28 mouse cellular contexts compared by ENCODE assay signal in genomic region chr1:171976826-171977539, GRCm38 (mm10). TPM values are rescaled to one million over a fixed set of nuclear protein-coding genes. Genes with fewer than 3 reads are reported as not detected.
DNase-seq lines count a peak whose midpoint lies in the region; ATAC-seq and TF ChIP-seq lines count a peak whose summit lies in the region.
"Had no signal": no experiment of that assay in that cellular context is flagged by ENCODE, and none has a peak within 500 bp of the region (broad histone marks: within the 10 kb centered on the region; RNA-seq: fewer than 3 reads in every experiment).

No protein-coding gene starts in this region.

- no peak overlapping the region for H3K4me2 ChIP-seq in heart, embryonic 12.5 days
- no peak overlapping the region for H3K4me2 ChIP-seq in lung, postnatal 0 days (replicated peaks; ENCODE audit: low read depth, low read length)
- H3K4me2 ChIP-seq in embryonic facial prominence, embryonic 12.5 days (replicated peaks) = no peak overlapping the region
- no peak overlapping the region for H3K4me2 ChIP-seq in stomach, postnatal 0 days (replicated peaks; ENCODE audit: low read depth)
- H3K4me2 ChIP-seq: embryonic facial prominence, embryonic 13.5 days; forebrain, embryonic 12.5 days; forebrain, embryonic 15.5 days; heart, embryonic 13.5 days; hindbrain, embryonic 14.5 days had no signal

- H3K36me3 ChIP-seq in heart, embryonic 10.5 days = no peaks in the 10 kb centered on the region
- no peaks in the 10 kb centered on the region for H3K36me3 ChIP-seq in heart, embryonic 12.5 days
- H3K36me3 ChIP-seq in lung, postnatal 0 days (ENCODE audit: insufficient read depth, low read length) = no peaks in the 10 kb centered on the region
- no peaks in the 10 kb centered on the region for H3K36me3 ChIP-seq in embryonic facial prominence, embryonic 12.5 days
- no peaks in the 10 kb centered on the region for H3K36me3 ChIP-seq in stomach, postnatal 0 days (ENCODE audit: control insufficient read depth, insufficient read depth, low read length)
- H3K36me3 ChIP-seq: embryonic facial prominence, embryonic 13.5 days; forebrain, embryonic 12.5 days; forebrain, embryonic 15.5 days; heart, embryonic 13.5 days had no signal

- ATAC-seq in heart, embryonic 12.5 days (ENCODE audit: insufficient number of reproducible peaks, low FRiP score) = no peak
- ATAC-seq in lung, postnatal 0 days = no peak
- 0 out of 2 replicates have a peak, but pooled peaks have one; percentile 22 for ATAC-seq in embryonic facial prominence, embryonic 12.5 days (ENCODE audit: insufficient number of reproducible peaks, insufficient read depth, low FRiP score, low TSS enrichment)
- ATAC-seq in stomach, postnatal 0 days (ENCODE audit: low FRiP score, low TSS enrichment) = peak; percentile 29; the same call in 1 of the 2 replicates
- ATAC-seq: forebrain, embryonic 15.5 days; hindbrain, postnatal 0 days had no signal

- no peaks in the 10 kb centered on the region for H3K27me3 ChIP-seq in heart, embryonic 10.5 days (ENCODE audit: insufficient read depth, poor library complexity, severe bottlenecking)
- H3K27me3 ChIP-seq in heart, embryonic 12.5 days (replicated peaks) = no peaks in the 10 kb centered on the region
- H3K27me3 ChIP-seq in lung, postnatal 0 days (replicated peaks; ENCODE audit: insufficient read depth, low read length) = no peaks in the 10 kb centered on the region
- H3K27me3 ChIP-seq in embryonic facial prominence, embryonic 12.5 days = no peaks in the 10 kb centered on the region
- H3K27me3 ChIP-seq in stomach, postnatal 0 days (ENCODE audit: control insufficient read depth, insufficient read depth, low read length) = no peaks in the 10 kb centered on the region
- H3K27me3 ChIP-seq: embryonic facial prominence, embryonic 13.5 days; forebrain, embryonic 15.5 days; heart, embryonic 13.5 days had no signal

- WGBS in heart, embryonic 10.5 days = 89% methylated on average over 14 of the region's 14 CpGs
- 86% methylated on average over 14 of the region's 14 CpGs for WGBS in heart, embryonic 12.5 days
- 72% methylated on average over 14 of the region's 14 CpGs for WGBS in lung, postnatal 0 days
- 91% methylated on average over 14 of the region's 14 CpGs for WGBS in embryonic facial prominence, embryonic 12.5 days
- WGBS in stomach, postnatal 0 days = 76% methylated on average over 14 of the region's 14 CpGs

- no peak for TF ChIP-seq CTCF in lung, postnatal 0 days (IDR thresholded peaks at IDR 0.05)
- TF ChIP-seq CTCF in stomach, postnatal 0 days (IDR thresholded peaks at IDR 0.05; ENCODE audit: low read depth) = no peak

- no peaks in the 10 kb centered on the region for H3K4me1 ChIP-seq in heart, embryonic 10.5 days
- no peaks in the 10 kb centered on the region for H3K4me1 ChIP-seq in heart, embryonic 12.5 days (replicated peaks)
- no peaks in the 10 kb centered on the region for H3K4me1 ChIP-seq in lung, postnatal 0 days (ENCODE audit: insufficient read depth, low read depth, low read length)
- H3K4me1 ChIP-seq in embryonic facial prominence, embryonic 12.5 days = no peaks in the 10 kb centered on the region
- no peaks in the 10 kb centered on the region for H3K4me1 ChIP-seq in stomach, postnatal 0 days (replicated peaks; ENCODE audit: control insufficient read depth, insufficient read depth)
- H3K4me1 ChIP-seq: embryonic facial prominence, embryonic 13.5 days; heart, embryonic 13.5 days had no signal

- H3K4me3 ChIP-seq in heart, embryonic 10.5 days = no peak overlapping the region
- no peak overlapping the region for H3K4me3 ChIP-seq in heart, embryonic 12.5 days
- H3K4me3 ChIP-seq in lung, postnatal 0 days (ENCODE audit: low read depth, low read length) = no peak overlapping the region
- no peak overlapping the region for H3K4me3 ChIP-seq in embryonic facial prominence, embryonic 12.5 days
- H3K4me3 ChIP-seq in stomach, postnatal 0 days (ENCODE audit: low read depth, low read length) = no peak overlapping the region
- H3K4me3 ChIP-seq: embryonic facial prominence, embryonic 13.5 days; erythroblast, embryonic 14.5 days; forebrain, embryonic 12.5 days; forebrain, embryonic 15.5 days; heart, embryonic 13.5 days had no signal

- TF ChIP-seq EP300 in lung, postnatal 0 days (IDR thresholded peaks at IDR 0.05) = no peak
- TF ChIP-seq EP300 in stomach, postnatal 0 days (optimal IDR thresholded peaks at IDR 0.05) = no peak

- peak; percentile 38 for DNase-seq in heart, embryonic 10.5 days (ENCODE audit: low spot score)
- DNase-seq in lung, postnatal 10 days = peak; percentile 15
- DNase-seq in lung, postnatal 0 days (ENCODE audit: low spot score) = no peak
- DNase-seq in stomach, postnatal 0 days (ENCODE audit: low spot score) = no peak
- DNase-seq in layer of hippocampus, adult 18-20 months (ENCODE audit: low spot score in 2 of 2) = no peak
- DNase-seq: adrenal gland, adult 8-10 months; adrenal gland, postnatal 25 days; cerebellum, adult 11-12 months; cerebellum, adult 8-10 months; cerebellum, postnatal 10 days; cerebellum, postnatal 36 days; embryo, embryonic 11 days; gastrocnemius, postnatal 25 days; heart, postnatal 14 days; heart, postnatal 4 days had no signal

- no peak overlapping the region for H3K9ac ChIP-seq in heart, embryonic 12.5 days
- no peak overlapping the region for H3K9ac ChIP-seq in lung, postnatal 0 days (replicated peaks; ENCODE audit: low read depth)
- no peak overlapping the region for H3K9ac ChIP-seq in embryonic facial prominence, embryonic 12.5 days
- H3K9ac ChIP-seq in stomach, postnatal 0 days (ENCODE audit: low read length) = no peak overlapping the region
- H3K9ac ChIP-seq: embryonic facial prominence, embryonic 13.5 days; forebrain, embryonic 12.5 days; forebrain, embryonic 15.5 days; heart, embryonic 13.5 days; hindbrain, embryonic 14.5 days had no signal

- no peaks in the 10 kb centered on the region for H3K9me3 ChIP-seq in heart, embryonic 10.5 days
- H3K9me3 ChIP-seq in heart, embryonic 12.5 days (replicated peaks) = peaks cover 9% of the 10 kb centered on the region
- H3K9me3 ChIP-seq in lung, postnatal 0 days (ENCODE audit: low read length) = no peaks in the 10 kb centered on the region
- no peaks in the 10 kb centered on the region for H3K9me3 ChIP-seq in embryonic facial prominence, embryonic 12.5 days
- no peaks in the 10 kb centered on the region for H3K9me3 ChIP-seq in stomach, postnatal 0 days (ENCODE audit: control insufficient read depth, low read length)
- H3K9me3 ChIP-seq: embryonic facial prominence, embryonic 13.5 days; forebrain, embryonic 12.5 days; forebrain, embryonic 15.5 days had no signal

- no peak overlapping the region for H3K27ac ChIP-seq in heart, embryonic 10.5 days
- no peak overlapping the region for H3K27ac ChIP-seq in heart, embryonic 12.5 days (ENCODE audit: poor library complexity, severe bottlenecking)
- H3K27ac ChIP-seq in lung, postnatal 0 days (ENCODE audit: low read length) = no peak overlapping the region
- no peak overlapping the region for H3K27ac ChIP-seq in embryonic facial prominence, embryonic 12.5 days
- H3K27ac ChIP-seq in stomach, postnatal 0 days (replicated peaks) = no peak overlapping the region
- H3K27ac ChIP-seq: embryonic facial prominence, embryonic 13.5 days; forebrain, embryonic 12.5 days; forebrain, embryonic 15.5 days; heart, embryonic 13.5 days; hindbrain, embryonic 14.5 days; hindbrain, postnatal 0 days had no signal

RNA-seq across cellular contexts. Expression of gene Vangl2, which starts 51.3 kb away (rescaled TPM):
- polyA plus RNA-seq in heart, embryonic 10.5 days (2016; fragmentation: Nextera tagmentation; extraction: Ambion mirVana) = 12.8 and 16.0 TPM in 2 replicates
- 13.5 and 14.4 TPM in 2 replicates for polyA plus RNA-seq in heart, embryonic 12.5 days (2016; fragmentation: Nextera tagmentation; extraction: Ambion mirVana)
- 6.2 and 6.9 TPM in 2 replicates for polyA plus RNA-seq in lung, postnatal 0 days (2015; fragmentation: Nextera tagmentation; extraction: Ambion mirVana)
- polyA plus RNA-seq in embryonic facial prominence, embryonic 12.5 days (2016; fragmentation: Nextera tagmentation; extraction: Ambion mirVana) = 24.7 and 25.6 TPM in 2 replicates
- polyA plus RNA-seq in stomach, postnatal 0 days (2015; fragmentation: Nextera tagmentation; extraction: Ambion mirVana) = 5.2 and 5.4 TPM in 2 replicates
- total RNA-seq in layer of hippocampus, adult 18-20 months (2021) = 10 to 100 TPM; 13.4 to 13.6 TPM

RNA-seq across cellular contexts. Expression of gene Slamf6, which starts 59.7 kb away (rescaled TPM):
- polyA plus RNA-seq in heart, embryonic 10.5 days (2016; fragmentation: Nextera tagmentation; extraction: Ambion mirVana) = 0.08 TPM in 1 of 2 replicates, not detected in the other
- not detected in 2 replicates for polyA plus RNA-seq in heart, embryonic 12.5 days (2016; fragmentation: Nextera tagmentation; extraction: Ambion mirVana)
- polyA plus RNA-seq in lung, postnatal 0 days (2015; fragmentation: Nextera tagmentation; extraction: Ambion mirVana) = 0.74 and 1.5 TPM in 2 replicates
- polyA plus RNA-seq in embryonic facial prominence, embryonic 12.5 days (2016; fragmentation: Nextera tagmentation; extraction: Ambion mirVana) = 0.17 TPM in 1 of 2 replicates, not detected in the other
- polyA plus RNA-seq in stomach, postnatal 0 days (2015; fragmentation: Nextera tagmentation; extraction: Ambion mirVana) = 0.06 and 0.36 TPM in 2 replicates
- total RNA-seq in layer of hippocampus, adult 18-20 months (2021) = not detected
- total RNA-seq: gastrocnemius, adult 8-10 months; gastrocnemius, postnatal 25 days; MEL had no signal
- polyA plus RNA-seq: C2C12; forebrain, embryonic 12.5 days; forebrain, embryonic 15.5 days; intestine, embryonic 14.5 days had no signal

Comparison
In these comparisons a context has a peak if more than half of its experiments do, and no peak if none do; other contexts are left out.
1. DNase-seq: peak in heart, embryonic 10.5 days (single experiment) and lung, postnatal 10 days (single experiment); none in lung, postnatal 0 days (single experiment), stomach, postnatal 0 days (single experiment) and layer of hippocampus, adult 18-20 months (0 of 2).
2. ATAC-seq: peak in embryonic facial prominence, embryonic 12.5 days (single experiment) and stomach, postnatal 0 days (single experiment); none in heart, embryonic 12.5 days (single experiment) and lung, postnatal 0 days (single experiment).